Mouse (Mus musculus) erythroblast, embryonic 14.5 days (primary cell): Measurements from ENCODE around the gene Lsp1.

Experiments used
- GATA1 ChIP-seq: IDR thresholded peaks from 2 replicates; pipeline ENCODE4 v1.6.1; 2012; ENCODE audit warnings: low read length, inconsistent platforms, mixed read lengths
- TAL1 ChIP-seq: IDR thresholded peaks from 3 replicates; pipeline ENCODE4 v1.6.1; 2012; ENCODE audit warnings: low read length, inconsistent platforms, mixed read lengths

GRCm38 (mm10) chr7:142537181-142537580 lies 76.6 kb downstream of the Lsp1 start:
- no peak for TF ChIP-seq GATA1
- TF ChIP-seq TAL1, result no peak
